20 mouse cellular contexts compared by ENCODE assay signal in genomic region chr3:131488403-131488802, GRCm38 (mm10). TPM values are rescaled to one million over a fixed set of nuclear protein-coding genes. Genes with fewer than 3 reads are reported as not detected.
A peak's percentile ranks its signal among the peaks of the same experiment; 100 is the strongest.
DNase-seq lines count a peak whose midpoint lies in the region; ATAC-seq and TF ChIP-seq lines count a peak whose summit lies in the region.
"Had no signal": no experiment of that assay in that cellular context is flagged by ENCODE, and none has a peak within 500 bp of the region (broad histone marks: within the 10 kb centered on the region; RNA-seq: fewer than 3 reads in every experiment).

No protein-coding gene starts in this region.

- peak overlapping the region; percentile 14 for H3K4me2 ChIP-seq in liver, embryonic 13.5 days
- no peak overlapping the region for H3K4me2 ChIP-seq in liver, embryonic 11.5 days
- H3K4me2 ChIP-seq in stomach, embryonic 15.5 days: peak overlapping the region; percentile 19
- H3K4me2 ChIP-seq in forebrain, postnatal 0 days (ENCODE audit: low read depth): no peak overlapping the region
- H3K4me2 ChIP-seq: hindbrain, embryonic 13.5 days had no signal

- H3K4me3 ChIP-seq in liver, embryonic 13.5 days (replicated peaks): no peak overlapping the region
- no peak overlapping the region for H3K4me3 ChIP-seq in liver, embryonic 11.5 days (ENCODE audit: low read depth, low read length)
- no peak overlapping the region for H3K4me3 ChIP-seq in stomach, embryonic 15.5 days (replicated peaks)
- no peak overlapping the region for H3K4me3 ChIP-seq in hindbrain, embryonic 10.5 days
- H3K4me3 ChIP-seq in forebrain, postnatal 0 days (ENCODE audit: low read depth, low read length): no peak overlapping the region
- H3K4me3 ChIP-seq: hindbrain, embryonic 13.5 days; midbrain, embryonic 10.5 days; neural tube, embryonic 15.5 days had no signal

- no peak overlapping the region for H3K9ac ChIP-seq in liver, embryonic 13.5 days
- H3K9ac ChIP-seq in liver, embryonic 11.5 days (ENCODE audit: low read depth, low read length): no peak overlapping the region
- H3K9ac ChIP-seq in stomach, embryonic 15.5 days: no peak overlapping the region
- H3K9ac ChIP-seq in forebrain, postnatal 0 days: no peak overlapping the region
- H3K9ac ChIP-seq: hindbrain, embryonic 13.5 days; neural tube, embryonic 15.5 days had no signal

- no peaks in the 10 kb centered on the region for H3K9me3 ChIP-seq in liver, embryonic 13.5 days (replicated peaks)
- no peaks in the 10 kb centered on the region for H3K9me3 ChIP-seq in liver, embryonic 11.5 days (ENCODE audit: control insufficient read depth, low read length)
- no peaks in the 10 kb centered on the region for H3K9me3 ChIP-seq in stomach, embryonic 15.5 days
- H3K9me3 ChIP-seq in hindbrain, embryonic 10.5 days: no peaks in the 10 kb centered on the region
- H3K9me3 ChIP-seq in forebrain, postnatal 0 days (ENCODE audit: low read length): no peaks in the 10 kb centered on the region
- H3K9me3 ChIP-seq: hindbrain, embryonic 13.5 days; midbrain, embryonic 10.5 days; neural tube, embryonic 15.5 days had no signal

- TF ChIP-seq CTCF in forebrain, postnatal 0 days (IDR thresholded peaks at IDR 0.05; ENCODE audit: low read depth): no peak

- 0 out of 2 replicates have a peak, but pooled peaks cover 2% of the 10 kb centered on the region for H3K4me1 ChIP-seq in liver, embryonic 13.5 days (replicated peaks)
- H3K4me1 ChIP-seq in liver, embryonic 11.5 days (replicated peaks; ENCODE audit: control insufficient read depth, insufficient read depth, low read length): no peaks in the 10 kb centered on the region; the same call in 1 of the 2 replicates
- H3K4me1 ChIP-seq in stomach, embryonic 15.5 days: peaks cover 6% of the 10 kb centered on the region
- H3K4me1 ChIP-seq in hindbrain, embryonic 10.5 days (replicated peaks): peaks cover 16% of the 10 kb centered on the region
- H3K4me1 ChIP-seq in forebrain, postnatal 0 days (ENCODE audit: insufficient read depth): 0 out of 2 replicates have a peak, but pooled peaks cover 7% of the 10 kb centered on the region

- H3K27ac ChIP-seq in liver, embryonic 13.5 days: no peak overlapping the region
- no peak overlapping the region for H3K27ac ChIP-seq in liver, embryonic 11.5 days (ENCODE audit: low read depth, low read length)
- peak overlapping the region; percentile 31; the same call in 1 of the 2 replicates for H3K27ac ChIP-seq in stomach, embryonic 15.5 days
- H3K27ac ChIP-seq in hindbrain, embryonic 10.5 days: no peak overlapping the region
- no peak overlapping the region for H3K27ac ChIP-seq in forebrain, postnatal 0 days (ENCODE audit: low read depth, low read length)
- H3K27ac ChIP-seq: hindbrain, embryonic 13.5 days; midbrain, embryonic 10.5 days; neural tube, embryonic 15.5 days had no signal

- peaks cover 56% of the 10 kb centered on the region for H3K27me3 ChIP-seq in liver, embryonic 13.5 days
- H3K27me3 ChIP-seq in liver, embryonic 11.5 days (replicated peaks; ENCODE audit: control insufficient read depth, insufficient read depth, low read length): peaks cover 46% of the 10 kb centered on the region
- no peaks in the 10 kb centered on the region for H3K27me3 ChIP-seq in stomach, embryonic 15.5 days (replicated peaks)
- H3K27me3 ChIP-seq in hindbrain, embryonic 10.5 days (ENCODE audit: insufficient read depth, poor library complexity, severe bottlenecking): peaks cover 63% of the 10 kb centered on the region
- peaks cover 19% of the 10 kb centered on the region for H3K27me3 ChIP-seq in forebrain, postnatal 0 days (ENCODE audit: insufficient read depth, low read length)

- no peak for DNase-seq in liver, embryonic 13.5 days
- no peak for DNase-seq in liver, embryonic 11.5 days (ENCODE audit: low spot score)
- DNase-seq in kidney, adult 18-20 months: peak; percentile 61
- peak; percentile 70 for DNase-seq in kidney, postnatal 14 days
- no peak for DNase-seq in hindbrain, embryonic 10.5 days (ENCODE audit: low spot score)
- DNase-seq in embryo, embryonic 10.5 days (ENCODE audit: low spot score): no peak
- no peak for DNase-seq in forebrain, postnatal 0 days
- DNase-seq: adrenal gland, postnatal 36 days; gastrocnemius, postnatal 14 days; heart, postnatal 10 days; layer of hippocampus, postnatal 36 days; left cerebral cortex, postnatal 4 days; lung, adult 2 months; lung, postnatal 4 days; right cerebral cortex, postnatal 25 days; thymus, adult 2 months had no signal

- H3K36me3 ChIP-seq in liver, embryonic 13.5 days: no peaks in the 10 kb centered on the region
- no peaks in the 10 kb centered on the region for H3K36me3 ChIP-seq in liver, embryonic 11.5 days (ENCODE audit: control insufficient read depth, insufficient read depth, low read length)
- no peaks in the 10 kb centered on the region for H3K36me3 ChIP-seq in stomach, embryonic 15.5 days
- no peaks in the 10 kb centered on the region for H3K36me3 ChIP-seq in hindbrain, embryonic 10.5 days
- H3K36me3 ChIP-seq in forebrain, postnatal 0 days (ENCODE audit: insufficient read depth): no peaks in the 10 kb centered on the region
- H3K36me3 ChIP-seq: hindbrain, embryonic 13.5 days; midbrain, embryonic 10.5 days; neural tube, embryonic 15.5 days had no signal

- WGBS in liver, embryonic 13.5 days (ENCODE audit: insufficient replicate concordance): 41% methylated on average over 9 of the region's 9 CpGs
- 52% methylated on average over 9 of the region's 9 CpGs for WGBS in liver, embryonic 11.5 days
- 57% methylated on average over 9 of the region's 9 CpGs for WGBS in stomach, embryonic 15.5 days
- WGBS in hindbrain, embryonic 10.5 days: 66% methylated on average over 9 of the region's 9 CpGs
- WGBS in forebrain, postnatal 0 days: 73% methylated on average over 9 of the region's 9 CpGs

- ATAC-seq in liver, embryonic 13.5 days (ENCODE audit: low read depth): no peak
- no peak for ATAC-seq in liver, embryonic 11.5 days (replicated peaks; ENCODE audit: low FRiP score)
- ATAC-seq in stomach, embryonic 15.5 days (ENCODE audit: insufficient read depth, low FRiP score, low read depth): no peak
- no peak for ATAC-seq in forebrain, postnatal 0 days

RNA-seq across cellular contexts. Expression of gene Sgms2, which starts 2.8 kb away (rescaled TPM):
- polyA plus RNA-seq in liver, embryonic 13.5 days (2015; fragmentation: Nextera tagmentation; extraction: Ambion mirVana): 1.7 and 2.9 TPM in 2 replicates
- polyA plus RNA-seq in liver, embryonic 11.5 days (2014; fragmentation: Nextera tagmentation; extraction: Ambion mirVana): 3.6 and 4.0 TPM in 2 replicates
- polyA plus RNA-seq in stomach, embryonic 15.5 days (2015; fragmentation: Nextera tagmentation; extraction: Ambion mirVana): 10.7 and 11.7 TPM in 2 replicates
- 0.47 and 2.7 TPM in 2 replicates for polyA plus RNA-seq in hindbrain, embryonic 10.5 days (2016; fragmentation: Nextera tagmentation; extraction: Ambion mirVana)
- 1.1 and 4.4 TPM in 2 replicates for total RNA-seq in forebrain, postnatal 0 days (2014; rRNA removed)
- polyA plus RNA-seq in forebrain, postnatal 0 days (2015; fragmentation: Nextera tagmentation; extraction: Ambion mirVana): 0.72 and 2.1 TPM in 2 replicates

Comparison
In these comparisons a context has a peak if more than half of its experiments do, and no peak if none do; other contexts are left out.
1. H3K4me2 ChIP-seq: peak in liver, embryonic 13.5 days (single experiment) and stomach, embryonic 15.5 days (single experiment); none in liver, embryonic 11.5 days (single experiment) and forebrain, postnatal 0 days (single experiment).
2. DNase-seq: peak in kidney, adult 18-20 months (single experiment) and kidney, postnatal 14 days (single experiment); none in liver, embryonic 13.5 days (single experiment), liver, embryonic 11.5 days (single experiment), hindbrain, embryonic 10.5 days (single experiment), embryo, embryonic 10.5 days (single experiment) and forebrain, postnatal 0 days (single experiment).